Mouse (Mus musculus): ENCODE measurements around the gene Col5a2. TPM values are rescaled to one million over a fixed set of nuclear protein-coding genes. Genes with fewer than 3 reads are reported as not detected.
"Not testable (repeated sequence)": the region's sequence is repeated elsewhere in the genome, so short reads cannot be mapped to it uniquely, and the experiment has no call there.

Col5a2 gene
- polyA plus RNA-seq (2015; fragmentation: Nextera tagmentation; extraction: Ambion mirVana): 19.0 and 20.4 TPM in 2 replicates

DNA sequence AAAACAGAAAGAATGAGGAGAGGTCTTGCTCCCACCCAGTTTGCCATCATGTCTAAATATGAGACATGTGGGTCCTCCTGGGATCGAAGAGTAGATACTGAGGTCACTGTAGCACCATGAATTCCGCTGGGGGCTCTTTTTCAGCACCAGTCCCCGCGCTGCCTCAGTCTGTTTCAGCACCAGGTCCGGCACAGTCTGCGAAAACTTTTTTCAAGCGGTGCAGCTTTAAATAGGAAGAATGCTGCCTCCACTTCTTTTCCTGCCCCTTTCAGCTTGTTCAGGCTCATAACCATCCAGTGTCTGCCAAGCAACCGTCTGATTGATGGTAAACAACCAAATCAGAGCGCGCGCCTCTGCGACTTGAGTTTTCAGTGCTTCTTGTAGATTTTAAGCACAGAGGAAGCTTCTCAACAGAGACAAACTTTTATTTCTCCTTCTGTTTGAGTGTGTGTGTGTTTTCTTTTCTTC is at the start of gene Col5a2:
Col5a2 (minus strand) TSS at position 418 of the 468 bp plus-strand sequence.
- peaks cover 12% of the 10 kb centered on the region; the same call in 1 of the 2 replicates for H3K4me1 ChIP-seq (replicated peaks)
- no peaks in the 10 kb centered on the region for H3K36me3 ChIP-seq
- no peaks in the 10 kb centered on the region for H3K27me3 ChIP-seq
- ATAC-seq (ENCODE audit: low read depth): peak; percentile 71
- peak within 1 kb of the TSS; percentile 63 for H3K9ac ChIP-seq
- H3K4me3 ChIP-seq: peak within 1 kb of the TSS; percentile 41
- 37% methylated on average over 12 of the region's 12 CpGs for WGBS
- H3K9me3 ChIP-seq: no peaks in the 10 kb centered on the region
- H3K27ac ChIP-seq (replicated peaks): peak within 1 kb of the TSS; percentile 67
- peak within 1 kb of the TSS; percentile 57 for H3K4me2 ChIP-seq

- H3K36me3 ChIP-seq: no peaks in the 10 kb centered on the region
- WGBS: 86% methylated on average over 4 of the region's 4 CpGs
Observed at GRCm38 (mm10) chr1:45550531-45550930, 47.4 kb upstream of the Col5a2 start.

GRCm38 (mm10) chr1:45541888-45542287 is 38.8 kb upstream of the Col5a2 start:
- 56% methylated on average over 1 of the region's 1 CpGs for WGBS
- Histone ChIP-seq H3K4me3 (no peak overlapping the region), H3K9ac (no peak overlapping the region), H3K36me3 (no peaks in the 10 kb centered on the region), H3K9me3 (no peaks in the 10 kb centered on the region), H3K4me1 (replicated peaks) (no peaks in the 10 kb centered on the region), H3K27me3 (no peaks in the 10 kb centered on the region), H3K27ac (replicated peaks) (no peak overlapping the region), H3K4me2 (no peak overlapping the region)
- ATAC-seq (ENCODE audit: low read depth): no peak

More at GRCm38 (mm10) chr1:45550531-45550930, 47.4 kb upstream of the Col5a2 start:
- Histone ChIP-seq H3K4me2 (no peak overlapping the region), H3K27me3 (no peaks in the 10 kb centered on the region), H3K27ac (replicated peaks) (no peak overlapping the region), H3K9ac (no peak overlapping the region), H3K4me1 (replicated peaks) (no peaks in the 10 kb centered on the region), H3K4me3 (no peak overlapping the region), H3K9me3 (no peaks in the 10 kb centered on the region)
- no peak for ATAC-seq (ENCODE audit: low read depth)

DNA sequence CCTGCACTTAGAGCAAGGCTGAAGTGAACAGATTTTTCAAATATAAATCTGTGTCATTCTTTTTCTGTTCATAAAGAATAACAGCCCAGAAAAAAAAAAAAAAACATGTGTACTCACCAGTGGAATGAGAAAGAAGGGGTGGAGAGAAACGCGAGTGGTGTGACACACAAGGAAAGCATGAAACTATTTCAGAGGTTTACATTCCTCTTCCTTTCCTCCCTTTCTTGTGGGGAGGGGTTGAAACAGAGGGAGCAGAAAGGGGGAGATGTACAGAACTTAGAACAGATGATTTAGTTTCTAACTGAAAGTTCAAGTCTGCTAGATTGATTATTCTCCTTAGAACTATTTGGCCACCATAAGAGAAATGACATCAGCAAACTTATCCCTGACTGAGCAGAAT is 38.1 kb upstream of the Col5a2 start:
- no peak overlapping the region for H3K27ac ChIP-seq (replicated peaks)
- H3K4me2 ChIP-seq: no peak overlapping the region
- no peak for ATAC-seq (ENCODE audit: low read depth)
- no peaks in the 10 kb centered on the region for H3K27me3 ChIP-seq
- WGBS: 84% methylated on average over 2 of the region's 2 CpGs
- H3K4me3 ChIP-seq: no peak overlapping the region
- no peaks in the 10 kb centered on the region for H3K36me3 ChIP-seq
- H3K9me3 ChIP-seq: no peaks in the 10 kb centered on the region
- no peaks in the 10 kb centered on the region for H3K4me1 ChIP-seq (replicated peaks)
- no peak overlapping the region for H3K9ac ChIP-seq

GRCm38 (mm10) chr1:45531486-45531885 is 28.4 kb upstream of the Col5a2 start:
- no peak overlapping the region for H3K9ac ChIP-seq
- no peaks in the 10 kb centered on the region for H3K9me3 ChIP-seq
- H3K4me3 ChIP-seq: no peak overlapping the region
- H3K27ac ChIP-seq (replicated peaks): no peak overlapping the region
- no peaks in the 10 kb centered on the region for H3K27me3 ChIP-seq
- no peak overlapping the region for H3K4me2 ChIP-seq
- no peaks in the 10 kb centered on the region for H3K36me3 ChIP-seq
- H3K4me1 ChIP-seq (replicated peaks): no peaks in the 10 kb centered on the region
- 80% methylated on average over 2 of the region's 2 CpGs for WGBS
- no peak for ATAC-seq (ENCODE audit: low read depth)

GRCm38 (mm10) chr1:45527476-45527875 is 24.4 kb upstream of the Col5a2 start:
- ATAC-seq (ENCODE audit: low read depth); H3K4me3 ChIP-seq; H3K9ac ChIP-seq; H3K27ac ChIP-seq (replicated peaks); H3K27me3 ChIP-seq; H3K4me2 ChIP-seq; H3K9me3 ChIP-seq; H3K36me3 ChIP-seq; H3K4me1 ChIP-seq (replicated peaks): not testable (repeated sequence)

DNA sequence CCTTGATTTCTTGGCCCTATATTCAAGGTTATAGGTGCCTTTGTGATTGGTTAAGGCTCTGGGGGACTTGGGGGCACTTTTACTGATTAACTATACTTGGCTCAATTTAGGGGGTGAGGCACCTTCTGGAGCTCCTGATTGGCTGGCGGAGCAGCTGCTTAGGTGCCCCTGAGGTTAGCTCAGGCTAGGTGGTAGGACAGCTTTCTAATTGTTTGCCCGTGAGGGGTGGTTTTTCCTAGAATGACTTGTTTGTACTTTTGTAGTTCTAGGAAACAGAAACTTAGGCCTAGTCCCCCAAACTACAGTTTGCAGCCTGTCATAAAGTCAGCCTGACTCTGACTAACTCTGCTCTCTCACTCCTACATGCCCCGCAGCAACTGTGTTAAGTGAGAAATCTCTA is 20.5 kb upstream of the Col5a2 start:
- no peaks in the 10 kb centered on the region for H3K4me1 ChIP-seq (replicated peaks)
- 90% methylated on average over 3 of the region's 3 CpGs for WGBS
- ATAC-seq (ENCODE audit: low read depth): no peak
- no peaks in the 10 kb centered on the region for H3K9me3 ChIP-seq
- no peak overlapping the region for H3K9ac ChIP-seq
- no peak overlapping the region for H3K4me3 ChIP-seq
- H3K27ac ChIP-seq (replicated peaks): no peak overlapping the region
- H3K4me2 ChIP-seq: no peak overlapping the region
- H3K36me3 ChIP-seq: no peaks in the 10 kb centered on the region
- H3K27me3 ChIP-seq: no peaks in the 10 kb centered on the region

GRCm38 (mm10) chr1:45521486-45521885 is 18.4 kb upstream of the Col5a2 start:
- Histone ChIP-seq H3K4me3 (no peak overlapping the region), H3K9ac (no peak overlapping the region)

GRCm38 (mm10) chr1:45502241-45502741 is 791 bp downstream of the Col5a2 start:
- Histone ChIP-seq H3K27ac (replicated peaks) (peak overlapping the region; percentile 67), H3K9me3 (no peaks in the 10 kb centered on the region), H3K9ac (peak overlapping the region; percentile 63), H3K4me3 (peak overlapping the region; percentile 41), H3K27me3 (no peaks in the 10 kb centered on the region), H3K4me1 (replicated peaks) (peaks cover 12% of the 10 kb centered on the region; the same call in 1 of the 2 replicates), H3K4me2 (peak overlapping the region; percentile 57), H3K36me3 (no peaks in the 10 kb centered on the region)
- peak; percentile 69 for ATAC-seq (ENCODE audit: low read depth)
- 18% methylated on average over 11 of the region's 11 CpGs for WGBS

More at GRCm38 (mm10) chr1:45521486-45521885, 18.4 kb upstream of the Col5a2 start:
- Histone ChIP-seq H3K27ac (replicated peaks) (no peak overlapping the region), H3K36me3 (no peaks in the 10 kb centered on the region), H3K9me3 (no peaks in the 10 kb centered on the region), H3K4me2 (no peak overlapping the region), H3K4me1 (replicated peaks) (no peaks in the 10 kb centered on the region), H3K27me3 (no peaks in the 10 kb centered on the region)
- WGBS: 75% methylated on average over 2 of the region's 2 CpGs
- no peak for ATAC-seq (ENCODE audit: low read depth)

DNA sequence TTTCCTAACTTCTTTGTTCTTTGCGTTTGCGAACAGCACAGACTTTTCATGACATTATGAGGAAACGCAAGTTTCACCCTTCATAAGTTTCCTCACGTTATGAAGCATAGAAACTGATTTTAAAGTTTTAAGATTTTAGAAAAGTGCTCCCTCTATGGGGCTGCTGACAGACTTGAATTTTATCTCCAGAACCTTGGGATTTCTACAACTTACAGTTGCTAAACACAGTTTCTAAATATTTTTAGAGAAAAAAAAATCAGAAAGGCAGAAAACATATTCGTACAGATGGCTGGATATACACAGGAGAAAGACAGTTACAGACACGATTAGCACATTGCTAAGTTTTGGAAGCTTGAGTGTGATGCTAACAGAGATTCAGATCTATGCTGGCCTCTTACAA is 1.6 kb downstream of the Col5a2 start:
- peak overlapping the region; percentile 57 for H3K4me2 ChIP-seq
- H3K27ac ChIP-seq (replicated peaks): no peak overlapping the region
- H3K9ac ChIP-seq: peak overlapping the region; percentile 63
- no peak for ATAC-seq (ENCODE audit: low read depth)
- no peaks in the 10 kb centered on the region for H3K9me3 ChIP-seq
- H3K27me3 ChIP-seq: no peaks in the 10 kb centered on the region
- H3K4me1 ChIP-seq (replicated peaks): peaks cover 12% of the 10 kb centered on the region; the same call in 1 of the 2 replicates
- no peaks in the 10 kb centered on the region for H3K36me3 ChIP-seq
- peak overlapping the region; percentile 41 for H3K4me3 ChIP-seq
- WGBS: 64% methylated on average over 6 of the region's 6 CpGs

DNA sequence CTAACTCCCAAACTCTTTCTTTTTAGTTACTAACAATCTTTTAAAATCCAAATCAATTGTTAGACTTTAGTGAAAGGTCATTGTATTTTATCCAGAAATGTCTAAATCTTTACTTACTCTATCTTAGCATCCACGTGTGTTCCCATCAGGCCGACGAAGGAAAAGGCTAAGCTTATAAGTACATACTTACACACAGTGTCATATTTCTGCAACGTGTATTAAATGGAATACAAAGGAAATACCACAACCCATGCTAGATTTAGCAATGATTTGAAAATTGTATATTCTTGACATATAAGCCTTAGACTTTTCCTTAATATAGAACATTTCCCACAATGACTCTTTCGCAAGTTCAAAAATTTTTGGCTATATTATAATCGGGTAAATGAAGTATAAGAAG is 2.6 kb downstream of the Col5a2 start:
- Histone ChIP-seq H3K36me3 (no peaks in the 10 kb centered on the region), H3K27ac (replicated peaks) (no peak overlapping the region), H3K9ac (no peak overlapping the region), H3K4me3 (no peak overlapping the region), H3K9me3 (no peaks in the 10 kb centered on the region), H3K4me1 (replicated peaks) (peaks cover 12% of the 10 kb centered on the region; the same call in 1 of the 2 replicates), H3K27me3 (no peaks in the 10 kb centered on the region), H3K4me2 (no peak overlapping the region)
- no peak for ATAC-seq (ENCODE audit: low read depth)
- 94% methylated on average over 6 of the region's 6 CpGs for WGBS

- Histone ChIP-seq H3K9me3 (no peaks in the 10 kb centered on the region), H3K27me3 (no peaks in the 10 kb centered on the region), H3K9ac (no peak overlapping the region), H3K4me1 (replicated peaks) (no peaks in the 10 kb centered on the region), H3K27ac (replicated peaks) (no peak overlapping the region), H3K4me2 (no peak overlapping the region), H3K4me3 (no peak overlapping the region), H3K36me3 (no peaks in the 10 kb centered on the region)
- no peak for ATAC-seq (ENCODE audit: low read depth)
- 86% methylated on average over 2 of the region's 2 CpGs for WGBS
Observed at GRCm38 (mm10) chr1:45495025-45495424, 8.1 kb downstream of the Col5a2 start.

- ATAC-seq (ENCODE audit: low read depth): no peak
Observed at GRCm38 (mm10) chr1:45492130-45492723, 10.9 kb downstream of the Col5a2 start.

More at GRCm38 (mm10) chr1:45492130-45492723, 10.9 kb downstream of the Col5a2 start:
- Histone ChIP-seq H3K9me3 (no peaks in the 10 kb centered on the region), H3K4me3 (no peak overlapping the region), H3K4me1 (replicated peaks) (no peaks in the 10 kb centered on the region), H3K27me3 (no peaks in the 10 kb centered on the region), H3K4me2 (no peak overlapping the region), H3K36me3 (no peaks in the 10 kb centered on the region), H3K9ac (no peak overlapping the region), H3K27ac (replicated peaks) (no peak overlapping the region)
- WGBS: 85% methylated on average over 4 of the region's 4 CpGs
